Mouse (Mus musculus) stomach, postnatal 0 days (tissue): ENCODE results near the gene Gm49355.

Source experiments
- CTCF ChIP-seq: IDR thresholded peaks from 2 replicates; pipeline ENCODE4 v1.5.1; 2016; ENCODE audit warnings: antibody characterized with exemption, low read depth, mild to moderate bottlenecking, moderate library complexity
- EP300 ChIP-seq: optimal IDR thresholded peaks from 2 replicates; pipeline ENCODE3; 2016; ENCODE audit warnings: antibody characterized with exemption

GRCm38 (mm10) chr14:12338811-12339565 is 55.2 kb downstream of the Gm49355 start:
- TF ChIP-seq CTCF (no peak), EP300 (no peak)
